Mouse (Mus musculus): Measurements from ENCODE around the gene Sag. TPM values are rescaled to one million over a fixed set of nuclear protein-coding genes. Genes with fewer than 3 reads are reported as not detected.

Gene Sag
- polyA plus RNA-seq, 2 experiments from 2014 or later = 2.7 to 5.4 TPM

- no peak for ATAC-seq
Observed at GRCm38 (mm10) chr1:87855522-87855921, 52.0 kb downstream of the Sag start.

- no peak for ATAC-seq
Observed at GRCm38 (mm10) chr1:87856823-87857222, 53.3 kb downstream of the Sag start.

- no peak for ATAC-seq
Observed at GRCm38 (mm10) chr1:87858031-87858430, 54.6 kb downstream of the Sag start.

- ATAC-seq = no peak
Observed at GRCm38 (mm10) chr1:87858529-87858928, 55.0 kb downstream of the Sag start.

GRCm38 (mm10) chr1:87863602-87864001 is 60.1 kb downstream of the Sag start:
- no peak for ATAC-seq

- no peak for ATAC-seq
Observed at GRCm38 (mm10) chr1:87864889-87865288, 61.4 kb downstream of the Sag start.

GRCm38 (mm10) chr1:87866672-87867071 is 63.2 kb downstream of the Sag start:
- ATAC-seq = peak; percentile 94

- ATAC-seq = no peak
Observed at GRCm38 (mm10) chr1:87871546-87871945, 68.1 kb downstream of the Sag start.

- no peak for ATAC-seq
Observed at GRCm38 (mm10) chr1:87873081-87873480, 69.6 kb downstream of the Sag start.

GRCm38 (mm10) chr1:87876065-87876464 is 72.6 kb downstream of the Sag start:
- peak; percentile 85 for ATAC-seq

- peak; percentile 15 for ATAC-seq
Observed at GRCm38 (mm10) chr1:87877552-87878283, 74.2 kb downstream of the Sag start.

GRCm38 (mm10) chr1:87879034-87879433 is 75.6 kb downstream of the Sag start:
- ATAC-seq = no peak

- ATAC-seq = no peak
Observed at GRCm38 (mm10) chr1:87879494-87880325, 76.2 kb downstream of the Sag start.

- ATAC-seq = no peak
Observed at GRCm38 (mm10) chr1:87880326-87880627, 76.8 kb downstream of the Sag start.

- no peak for ATAC-seq
Observed at GRCm38 (mm10) chr1:87880856-87881255, 77.4 kb downstream of the Sag start.

- no peak for ATAC-seq
Observed at GRCm38 (mm10) chr1:87881726-87882125, 78.2 kb downstream of the Sag start.

GRCm38 (mm10) chr1:87882554-87882953 is 79.1 kb downstream of the Sag start:
- no peak for ATAC-seq

- ATAC-seq = no peak
Observed at GRCm38 (mm10) chr1:87890960-87891359, 87.5 kb downstream of the Sag start.

GRCm38 (mm10) chr1:87891634-87892033 is 88.2 kb downstream of the Sag start:
- ATAC-seq = no peak

- ATAC-seq = no peak
Observed at GRCm38 (mm10) chr1:87892499-87892898, 89.0 kb downstream of the Sag start.

- no peak for ATAC-seq
Observed at GRCm38 (mm10) chr1:87893414-87893813, 89.9 kb downstream of the Sag start.
